Mouse (Mus musculus) hematopoietic multipotent progenitor cell, adult 10-12 weeks (in vitro differentiated cells): ENCODE data around the gene Dctn3. TPM values are rescaled to one million over a fixed set of nuclear protein-coding genes. Genes with fewer than 3 reads are reported as not detected.

Source experiments
- polyA plus RNA-seq: library from polyadenylated mRNA; stranded (reverse); fragments of >175 nt; gene quantifications from 2 replicates; pipeline ENCODE4 v1.2.3, GENCODE M21; 2012; ENCODE audit warnings: low replicate concordance

Gene Dctn3
- polyA plus RNA-seq: 83.5 and 170 TPM in 2 replicates

DNA sequence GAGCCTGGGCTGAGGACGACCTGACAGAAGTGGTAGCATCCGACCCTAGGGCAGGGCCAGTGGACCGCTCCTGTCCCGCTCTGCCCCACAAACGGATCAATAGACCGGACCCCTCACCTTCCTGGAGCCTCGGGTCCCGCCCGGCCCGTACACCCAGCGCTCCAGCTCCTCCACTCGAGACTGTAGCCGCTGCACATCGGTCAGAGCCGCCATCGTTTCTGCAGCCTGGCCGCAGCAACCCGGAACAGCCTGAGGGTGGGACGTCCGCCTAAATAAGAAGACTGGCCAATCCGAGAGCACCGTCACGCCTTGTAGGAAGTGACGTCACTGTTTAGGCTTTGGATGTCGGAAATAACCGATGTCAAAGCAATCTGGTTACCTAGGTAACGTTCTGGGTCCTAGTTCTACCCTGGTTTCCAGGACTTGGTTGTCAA is at the start of gene Dctn3:
Gene Dctn3 (minus strand): TSS at position 253 of the 434 bp plus-strand sequence.

DNA sequence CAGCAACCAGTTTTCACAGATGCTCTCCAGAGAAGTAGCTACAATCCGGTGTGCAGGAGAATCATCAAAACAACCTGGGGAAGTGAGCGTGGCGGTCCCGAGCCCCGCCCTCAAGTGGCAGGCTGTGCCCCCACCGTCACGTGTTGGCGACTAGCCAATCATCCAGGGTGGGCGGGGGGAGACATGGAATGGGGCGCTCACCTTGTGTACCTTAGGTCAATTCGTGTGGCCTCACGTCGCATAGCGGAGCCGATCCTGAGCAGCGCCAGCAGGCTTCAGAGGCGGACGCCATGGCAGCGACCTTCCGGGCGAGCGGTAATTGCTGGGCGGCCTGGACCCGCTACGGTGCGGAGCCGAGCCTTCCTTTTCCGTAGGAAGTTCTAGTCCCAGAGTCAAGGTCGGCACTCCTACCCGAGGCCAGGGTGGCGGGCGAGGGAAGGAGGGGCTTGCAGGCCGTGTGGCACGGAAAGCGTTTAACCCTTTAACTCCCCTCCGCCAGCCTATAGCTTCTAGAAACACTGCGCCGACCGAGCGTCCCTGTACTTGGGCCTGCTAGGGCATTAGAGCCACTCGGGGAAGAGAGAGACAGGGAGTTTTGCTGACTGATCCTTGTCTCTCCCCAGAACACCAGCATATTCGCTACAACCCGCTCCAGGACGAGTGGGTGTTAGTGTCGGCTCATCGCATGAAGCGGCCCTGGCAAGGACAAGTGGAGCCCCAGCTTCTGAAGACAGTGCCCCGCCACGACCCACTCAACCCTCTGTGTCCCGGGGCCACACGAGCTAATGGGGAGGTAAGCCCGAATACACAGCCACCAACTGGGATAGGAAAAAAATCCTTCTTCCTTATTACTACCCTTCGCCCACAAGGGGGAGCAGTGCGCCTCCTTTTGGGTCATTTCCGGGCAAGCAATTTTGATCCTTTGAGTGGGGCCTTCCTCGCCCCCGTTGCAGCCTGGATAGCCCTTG is 32.7 kb upstream of the Dctn3 start, which contains the start of gene Sigmar1:
Gene Sigmar1 (minus strand): TSS at position 820 of the 968 bp plus-strand sequence.

DNA sequence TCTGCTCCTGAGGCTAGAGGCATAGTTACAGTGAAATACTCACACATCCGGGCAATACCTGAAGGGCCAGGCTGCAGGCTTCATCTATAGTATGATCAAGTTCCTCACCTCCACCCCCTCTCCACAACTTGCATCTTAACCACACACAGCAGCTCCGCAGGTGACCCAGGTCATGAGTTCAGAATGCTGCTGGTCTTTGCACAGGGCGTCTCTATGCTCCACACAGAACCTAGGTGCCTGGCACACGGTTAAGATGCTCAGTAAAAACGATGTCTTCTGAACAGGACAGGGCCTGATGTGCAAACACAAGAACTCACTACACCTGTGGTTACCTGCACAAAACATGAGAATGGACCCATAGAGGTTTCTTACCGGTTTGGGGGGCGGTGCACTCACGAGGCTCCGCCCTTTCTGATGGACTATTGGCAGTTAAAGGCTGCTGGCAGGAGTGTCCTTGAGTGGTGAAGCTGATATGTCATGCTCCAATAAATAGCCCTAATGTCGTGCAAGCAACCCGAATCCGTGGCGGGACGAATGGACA is 31.9 kb upstream of the Dctn3 start, which contains the start of gene Galt:
Gene Galt (plus strand): TSS at position 432 of the 541 bp plus-strand sequence.

DNA sequence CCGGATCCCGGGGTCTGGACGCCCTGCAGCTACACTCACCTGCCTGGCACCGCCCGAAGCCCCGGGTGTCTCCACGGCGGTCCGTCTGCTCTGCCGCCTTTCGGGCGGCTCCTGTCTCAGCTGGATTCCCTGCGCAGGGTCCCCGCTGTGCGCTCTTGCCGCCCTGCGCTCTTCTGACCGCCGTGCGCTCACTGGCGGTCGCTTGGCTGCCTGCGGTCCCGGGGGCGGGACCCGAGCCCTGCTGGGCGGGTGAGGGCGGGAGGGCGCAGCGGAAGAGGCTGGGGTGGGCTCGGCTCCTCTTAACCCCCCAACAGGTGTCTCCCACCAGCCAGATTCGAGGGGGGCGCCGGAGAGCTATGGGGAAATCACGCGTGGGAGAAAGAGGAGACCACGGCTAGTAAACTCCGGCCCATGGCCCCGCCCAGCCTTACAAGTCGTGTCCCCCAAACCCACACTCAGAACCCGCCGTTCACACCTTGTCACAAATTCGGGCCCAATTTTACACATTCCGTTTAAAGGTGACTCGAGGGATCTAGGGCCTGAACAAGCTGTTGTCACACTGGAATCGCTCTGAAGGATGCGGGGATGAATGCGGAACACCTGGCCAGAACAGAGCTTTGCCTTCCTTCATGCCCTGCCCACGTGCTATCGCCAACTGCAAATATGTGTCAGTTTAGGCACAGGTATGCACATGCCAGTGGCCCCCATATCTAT is 8.2 kb upstream of the Dctn3 start, which contains the start of gene Arid3c:
Gene Arid3c (minus strand): TSS at position 91 of the 714 bp plus-strand sequence.

DNA sequence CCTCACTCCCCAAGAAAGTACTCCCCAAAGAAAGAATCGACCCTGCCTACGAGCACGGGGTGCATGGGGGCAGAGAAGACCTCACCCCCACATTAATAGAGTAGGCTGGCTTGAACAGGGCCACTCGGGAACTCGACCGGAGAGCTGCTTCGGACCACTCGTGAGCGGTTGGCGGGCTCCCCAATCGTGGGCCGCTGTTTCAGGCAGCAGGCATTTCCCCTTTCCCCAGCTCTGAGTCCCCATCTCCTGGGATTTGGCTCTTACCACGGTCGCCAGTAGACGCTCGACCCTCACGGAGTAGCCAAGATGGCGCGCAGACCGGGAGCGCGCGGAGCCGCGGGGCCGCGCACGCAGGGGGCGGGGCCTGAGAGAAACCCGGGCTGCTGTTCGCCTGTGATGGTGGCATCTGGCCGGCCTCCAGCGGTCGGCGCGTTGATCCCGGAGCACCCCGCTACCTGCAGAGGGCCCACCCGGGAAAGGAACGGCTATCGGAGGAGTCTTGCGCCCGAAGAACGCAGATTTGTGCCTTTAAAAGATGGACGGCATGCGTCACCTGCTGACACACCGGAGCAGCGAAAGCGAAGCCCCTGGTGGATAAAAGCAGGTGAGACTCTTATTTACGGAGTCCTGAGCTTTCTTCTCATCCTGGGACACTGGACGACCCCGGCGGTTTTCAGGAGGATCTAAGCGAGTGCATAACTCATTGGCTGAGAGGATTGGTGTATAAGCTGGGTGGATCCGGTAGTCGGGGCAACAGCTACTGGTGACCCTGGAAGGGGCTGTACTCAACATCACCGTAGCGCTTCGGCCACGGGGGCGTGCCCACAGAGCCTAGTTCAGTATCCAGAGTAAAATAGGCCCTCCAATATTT is 9.5 kb downstream of the Dctn3 start, which contains the start of gene Rpp25l:
Gene Rpp25l (minus strand): TSS at position 338 of the 871 bp plus-strand sequence.

DNA sequence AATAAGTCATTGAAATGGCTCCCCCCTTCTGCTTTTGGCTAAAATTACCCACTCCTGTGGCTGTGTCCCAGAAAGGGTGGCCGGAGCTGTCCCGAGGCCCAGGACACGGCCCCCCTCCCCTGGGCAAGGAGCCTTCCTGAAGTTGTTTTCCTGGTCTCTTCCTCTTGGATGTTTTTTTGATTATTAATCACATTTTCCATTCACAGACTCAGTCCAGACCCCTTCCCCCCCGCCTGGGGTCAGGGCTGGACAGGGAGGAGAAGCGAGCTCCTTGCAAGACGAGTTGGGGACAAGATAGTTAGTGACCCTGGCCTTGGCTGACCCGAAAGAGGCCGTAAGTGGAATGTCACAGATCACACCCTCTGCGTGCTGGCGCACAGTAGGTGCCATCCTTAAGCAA is 23.2 kb downstream of the Dctn3 start, which contains the start of gene Il11ra1:
Gene Il11ra1 (plus strand): TSS at position 207 of the 400 bp plus-strand sequence.

DNA sequence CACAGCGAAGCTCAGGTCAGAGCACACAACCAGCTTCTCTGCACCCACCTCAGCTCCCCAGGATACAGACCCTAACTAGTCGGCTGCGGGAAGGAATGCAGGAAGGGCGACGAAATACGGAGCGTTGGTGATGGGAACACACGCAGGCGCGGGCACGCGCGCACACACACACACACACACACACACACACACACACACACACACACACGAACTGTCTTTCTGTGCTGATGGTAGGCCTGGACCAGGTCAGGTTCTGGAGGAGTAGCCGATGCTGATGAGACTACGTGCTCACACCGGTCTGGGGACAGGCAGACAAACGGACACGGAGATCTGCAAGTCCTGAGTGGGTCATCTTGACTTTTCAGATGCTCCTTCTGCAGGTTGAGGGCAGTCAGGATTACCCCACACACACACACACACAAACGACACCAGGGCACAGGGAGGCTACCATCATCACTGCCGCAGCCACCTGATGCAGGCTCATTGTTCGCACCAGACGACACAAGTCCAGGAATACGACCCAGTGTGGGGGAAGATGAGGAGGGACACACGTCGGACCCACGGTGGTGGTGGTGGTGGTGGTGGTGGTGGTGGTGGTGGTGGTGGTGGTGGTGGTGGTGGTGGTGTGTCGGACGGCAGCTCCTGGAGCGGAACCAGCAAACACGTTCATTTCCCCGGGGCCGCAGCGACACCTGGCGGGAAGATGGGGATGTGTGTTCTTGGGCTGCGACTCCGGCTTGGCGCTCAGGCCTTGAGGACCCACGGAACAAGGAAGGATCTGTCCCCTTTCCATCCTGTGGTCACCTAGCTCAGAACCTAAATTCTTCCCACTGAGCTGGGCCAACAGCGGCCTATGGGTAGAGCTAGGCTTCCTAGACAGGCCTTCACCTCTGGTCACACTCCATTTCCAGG is 25.8 kb downstream of the Dctn3 start, which contains the start of gene Cntfr:
Gene Cntfr (minus strand): TSS at position 160 of the 912 bp plus-strand sequence.

Other genes with a start within 250 kb of the Dctn3 start
- gene AI464131, start 220.1 kb downstream of the Dctn3 start, polyA plus RNA-seq: 0.12 TPM in 1 of 2 replicates, not detected in the other
- not detected in 2 replicates for gene 1110017D15Rik, start 205.8 kb downstream of the Dctn3 start, polyA plus RNA-seq
- gene Fam219a, start 153.6 kb downstream of the Dctn3 start, polyA plus RNA-seq: 13.1 and 48.1 TPM in 2 replicates
- not detected in 2 replicates for gene Dnaic1, start 153.4 kb downstream of the Dctn3 start, polyA plus RNA-seq
- 1.4 TPM in 2 replicates for gene Enho, start 82.8 kb downstream of the Dctn3 start, polyA plus RNA-seq
- gene Cntfr, start 26.1 kb downstream of the Dctn3 start, polyA plus RNA-seq: 0.27 and 0.59 TPM in 2 replicates
- gene Il11ra1, start 23.2 kb downstream of the Dctn3 start, polyA plus RNA-seq: 5.0 and 10.5 TPM in 2 replicates
- 55.1 and 56.5 TPM in 2 replicates for gene Rpp25l, start 9.6 kb downstream of the Dctn3 start, polyA plus RNA-seq
- not detected in 2 replicates for gene Arid3c, start 8.0 kb upstream of the Dctn3 start, polyA plus RNA-seq
- gene Galt, start 32.1 kb upstream of the Dctn3 start, polyA plus RNA-seq: 30.4 and 49.1 TPM in 2 replicates
- 22.0 and 46.7 TPM in 2 replicates for gene Sigmar1, start 33.0 kb upstream of the Dctn3 start, polyA plus RNA-seq
- not detected in 2 replicates for gene Ccl27a, start 51.1 kb upstream of the Dctn3 start, polyA plus RNA-seq
- gene Gm21541, start 180.4 kb upstream of the Dctn3 start, polyA plus RNA-seq: not detected in 2 replicates
- 6.3 and 22.1 TPM in 2 replicates for gene Gm20878, start 218.4 kb upstream of the Dctn3 start, polyA plus RNA-seq
- gene Fam205a4, start 242.9 kb upstream of the Dctn3 start, polyA plus RNA-seq: not detected in 2 replicates